Mouse (Mus musculus) megakaryocyte, embryonic 14.5 days (primary cell): ENCODE results near the gene A030014E15Rik.

Experiments
- FLI1 ChIP-seq: IDR thresholded peaks from 2 replicates; pipeline ENCODE4 v1.6.1; 2012; ENCODE audit warnings: low read length, inconsistent platforms, mixed read lengths
- GATA1 ChIP-seq: IDR thresholded peaks from 3 replicates; pipeline ENCODE4 v1.6.1; 2012; ENCODE audit warnings: mixed read lengths, low read length, inconsistent platforms, borderline replicate concordance

- TF ChIP-seq GATA1 = no peak
- TF ChIP-seq FLI1 = no peak
These were observed 48.5 kb downstream of the A030014E15Rik start for GRCm38 (mm10) chr1:82973244-82973643.
